Mouse (Mus musculus): ENCODE measurements around the gene Gm17334. TPM values are rescaled to one million over a fixed set of nuclear protein-coding genes. Genes with fewer than 3 reads are reported as not detected.

Gm17334 gene
- polyA plus RNA-seq, 1 experiment from 2014 or later, result not detected

GRCm38 (mm10) chr11:53813001-53813868, 40.2 kb upstream of the Gm17334 start:
- H3K27me3 ChIP-seq (ENCODE audit: control insufficient read depth, insufficient read depth, low read length), result no peaks in the 10 kb centered on the region
- ATAC-seq (ENCODE audit: insufficient read depth, low FRiP score, low TSS enrichment) (no peak), DNase-seq (ENCODE audit: low spot score) (no peak)
- WGBS, result 85% methylated on average over 16 of the region's 16 CpGs
- no peaks in the 10 kb centered on the region for H3K36me3 ChIP-seq (ENCODE audit: control insufficient read depth, insufficient read depth, low read length)
- no peak overlapping the region for H3K9ac ChIP-seq (ENCODE audit: low read length)
- no peaks in the 10 kb centered on the region for H3K4me1 ChIP-seq (ENCODE audit: control insufficient read depth, insufficient read depth, low read length)
- no peaks in the 10 kb centered on the region for H3K9me3 ChIP-seq (ENCODE audit: control insufficient read depth, low read length)
- no peak overlapping the region for H3K27ac ChIP-seq (ENCODE audit: low read depth, low read length)
- no peak overlapping the region for H3K4me3 ChIP-seq (ENCODE audit: low read depth, low read length)
- H3K4me2 ChIP-seq (ENCODE audit: low read depth), result no peak overlapping the region

GRCm38 (mm10) chr11:53811312-53811711, 38.3 kb upstream of the Gm17334 start:
- H3K9ac ChIP-seq (ENCODE audit: low read length), result no peak overlapping the region
- ATAC-seq (ENCODE audit: insufficient read depth, low FRiP score, low TSS enrichment) (no peak), DNase-seq (ENCODE audit: low spot score) (no peak)
- H3K36me3 ChIP-seq (ENCODE audit: control insufficient read depth, insufficient read depth, low read length), result no peaks in the 10 kb centered on the region
- no peaks in the 10 kb centered on the region for H3K9me3 ChIP-seq (ENCODE audit: control insufficient read depth, low read length)
- no peak overlapping the region for H3K4me3 ChIP-seq (ENCODE audit: low read depth, low read length)
- WGBS, result 82% methylated on average over 3 of the region's 3 CpGs
- no peaks in the 10 kb centered on the region for H3K27me3 ChIP-seq (ENCODE audit: control insufficient read depth, insufficient read depth, low read length)
- no peaks in the 10 kb centered on the region for H3K4me1 ChIP-seq (ENCODE audit: control insufficient read depth, insufficient read depth, low read length)
- no peak overlapping the region for H3K4me2 ChIP-seq (ENCODE audit: low read depth)
- no peak overlapping the region for H3K27ac ChIP-seq (ENCODE audit: low read depth, low read length)

GRCm38 (mm10) chr11:53810749-53811148, 37.8 kb upstream of the Gm17334 start:
- ATAC-seq (ENCODE audit: insufficient read depth, low FRiP score, low TSS enrichment), result no peak
- 75% methylated on average over 2 of the region's 2 CpGs for WGBS
- DNase-seq (ENCODE audit: low spot score), result no peak

GRCm38 (mm10) chr11:53810156-53810555, 37.2 kb upstream of the Gm17334 start:
- WGBS, result 71% methylated on average over 5 of the region's 5 CpGs
- no peaks in the 10 kb centered on the region for H3K27me3 ChIP-seq (ENCODE audit: control insufficient read depth, insufficient read depth, low read length)
- H3K4me3 ChIP-seq (ENCODE audit: low read depth, low read length), result no peak overlapping the region
- DNase-seq (ENCODE audit: low spot score), result no peak
- H3K36me3 ChIP-seq (ENCODE audit: control insufficient read depth, insufficient read depth, low read length), result no peaks in the 10 kb centered on the region
- no peak for ATAC-seq (ENCODE audit: insufficient read depth, low FRiP score, low TSS enrichment)
- H3K9ac ChIP-seq (ENCODE audit: low read length), result no peak overlapping the region
- H3K9me3 ChIP-seq (ENCODE audit: control insufficient read depth, low read length), result no peaks in the 10 kb centered on the region
- H3K4me2 ChIP-seq (ENCODE audit: low read depth), result no peak overlapping the region
- no peaks in the 10 kb centered on the region for H3K4me1 ChIP-seq (ENCODE audit: control insufficient read depth, insufficient read depth, low read length)
- H3K27ac ChIP-seq (ENCODE audit: low read depth, low read length), result no peak overlapping the region

More at GRCm38 (mm10) chr11:53810749-53811148, 37.8 kb upstream of the Gm17334 start:
- H3K9ac ChIP-seq (ENCODE audit: low read length), result no peak overlapping the region
- H3K4me2 ChIP-seq (ENCODE audit: low read depth), result no peak overlapping the region
- H3K4me3 ChIP-seq (ENCODE audit: low read depth, low read length), result no peak overlapping the region
- H3K9me3 ChIP-seq (ENCODE audit: control insufficient read depth, low read length), result no peaks in the 10 kb centered on the region
- H3K27ac ChIP-seq (ENCODE audit: low read depth, low read length), result no peak overlapping the region
- no peaks in the 10 kb centered on the region for H3K4me1 ChIP-seq (ENCODE audit: control insufficient read depth, insufficient read depth, low read length)
- no peaks in the 10 kb centered on the region for H3K36me3 ChIP-seq (ENCODE audit: control insufficient read depth, insufficient read depth, low read length)
- no peaks in the 10 kb centered on the region for H3K27me3 ChIP-seq (ENCODE audit: control insufficient read depth, insufficient read depth, low read length)

- no peaks in the 10 kb centered on the region for H3K36me3 ChIP-seq (ENCODE audit: control insufficient read depth, insufficient read depth, low read length)
- no peak overlapping the region for H3K27ac ChIP-seq (ENCODE audit: low read depth, low read length)
- no peaks in the 10 kb centered on the region for H3K9me3 ChIP-seq (ENCODE audit: control insufficient read depth, low read length)
- ATAC-seq (ENCODE audit: insufficient read depth, low FRiP score, low TSS enrichment) (no peak), DNase-seq (ENCODE audit: low spot score) (no peak)
- H3K27me3 ChIP-seq (ENCODE audit: control insufficient read depth, insufficient read depth, low read length), result no peaks in the 10 kb centered on the region
- no peaks in the 10 kb centered on the region for H3K4me1 ChIP-seq (ENCODE audit: control insufficient read depth, insufficient read depth, low read length)
- no peak overlapping the region for H3K4me3 ChIP-seq (ENCODE audit: low read depth, low read length)
- no peak overlapping the region for H3K9ac ChIP-seq (ENCODE audit: low read length)
- no peak overlapping the region for H3K4me2 ChIP-seq (ENCODE audit: low read depth)
- 47% methylated on average over 5 of the region's 5 CpGs for WGBS
Observed at GRCm38 (mm10) chr11:53809354-53809753, 36.4 kb upstream of the Gm17334 start.

- Histone ChIP-seq H3K9ac (ENCODE audit: low read length) (no peak overlapping the region), H3K4me2 (ENCODE audit: low read depth) (no peak overlapping the region), H3K27me3 (ENCODE audit: control insufficient read depth, insufficient read depth, low read length) (no peaks in the 10 kb centered on the region), H3K4me3 (ENCODE audit: low read depth, low read length) (no peak overlapping the region), H3K36me3 (ENCODE audit: control insufficient read depth, insufficient read depth, low read length) (no peaks in the 10 kb centered on the region), H3K4me1 (ENCODE audit: control insufficient read depth, insufficient read depth, low read length) (no peaks in the 10 kb centered on the region), H3K27ac (ENCODE audit: low read depth, low read length) (no peak overlapping the region), H3K9me3 (ENCODE audit: control insufficient read depth, low read length) (no peaks in the 10 kb centered on the region)
- ATAC-seq (ENCODE audit: insufficient read depth, low FRiP score, low TSS enrichment) (no peak), DNase-seq (ENCODE audit: low spot score) (no peak)
- WGBS, result 79% methylated on average over 9 of the region's 9 CpGs
Observed at GRCm38 (mm10) chr11:53805786-53806185, 32.8 kb upstream of the Gm17334 start.

- H3K9me3 ChIP-seq (ENCODE audit: control insufficient read depth, low read length), result no peaks in the 10 kb centered on the region
- WGBS, result 84% methylated on average over 14 of the region's 14 CpGs
- H3K9ac ChIP-seq (ENCODE audit: low read length), result no peak overlapping the region
- H3K4me1 ChIP-seq (ENCODE audit: control insufficient read depth, insufficient read depth, low read length), result no peaks in the 10 kb centered on the region
- no peak overlapping the region for H3K4me2 ChIP-seq (ENCODE audit: low read depth)
- no peak overlapping the region for H3K27ac ChIP-seq (ENCODE audit: low read depth, low read length)
- H3K4me3 ChIP-seq (ENCODE audit: low read depth, low read length), result no peak overlapping the region
- no peaks in the 10 kb centered on the region for H3K27me3 ChIP-seq (ENCODE audit: control insufficient read depth, insufficient read depth, low read length)
- DNase-seq (ENCODE audit: low spot score), result no peak
- ATAC-seq (ENCODE audit: insufficient read depth, low FRiP score, low TSS enrichment), result no peak
- no peaks in the 10 kb centered on the region for H3K36me3 ChIP-seq (ENCODE audit: control insufficient read depth, insufficient read depth, low read length)
Observed at GRCm38 (mm10) chr11:53804569-53805344, 31.8 kb upstream of the Gm17334 start.

- H3K36me3 ChIP-seq (ENCODE audit: control insufficient read depth, insufficient read depth, low read length), result no peaks in the 10 kb centered on the region
- 90% methylated on average over 6 of the region's 6 CpGs for WGBS
- no peak overlapping the region for H3K9ac ChIP-seq (ENCODE audit: low read length)
Observed at GRCm38 (mm10) chr11:53803494-53803893, 30.5 kb upstream of the Gm17334 start.

More at GRCm38 (mm10) chr11:53803494-53803893, 30.5 kb upstream of the Gm17334 start:
- Histone ChIP-seq H3K4me2 (ENCODE audit: low read depth) (no peak overlapping the region), H3K27ac (ENCODE audit: low read depth, low read length) (no peak overlapping the region), H3K4me1 (ENCODE audit: control insufficient read depth, insufficient read depth, low read length) (no peaks in the 10 kb centered on the region), H3K4me3 (ENCODE audit: low read depth, low read length) (no peak overlapping the region), H3K27me3 (ENCODE audit: control insufficient read depth, insufficient read depth, low read length) (no peaks in the 10 kb centered on the region), H3K9me3 (ENCODE audit: control insufficient read depth, low read length) (no peaks in the 10 kb centered on the region)
- DNase-seq (ENCODE audit: low spot score) (no peak), ATAC-seq (ENCODE audit: insufficient read depth, low FRiP score, low TSS enrichment) (no peak)
